Mouse (Mus musculus): ENCODE results near the gene Cox7a1.
"Not testable (repeated sequence)": the region's sequence is repeated elsewhere in the genome, so short reads cannot be mapped to it uniquely, and the experiment has no call there.

Gene Cox7a1

GRCm38 (mm10) chr7:30193013-30193412 is 9.1 kb downstream of the Cox7a1 start:
- no peak for DNase-seq (ENCODE audit: low spot score in 2 of 2)

- DNase-seq (ENCODE audit: low spot score in 2 of 2) = peak; percentile 82 to 83
Measured at GRCm38 (mm10) chr7:30193581-30194100, 9.7 kb downstream of the Cox7a1 start.

DNA sequence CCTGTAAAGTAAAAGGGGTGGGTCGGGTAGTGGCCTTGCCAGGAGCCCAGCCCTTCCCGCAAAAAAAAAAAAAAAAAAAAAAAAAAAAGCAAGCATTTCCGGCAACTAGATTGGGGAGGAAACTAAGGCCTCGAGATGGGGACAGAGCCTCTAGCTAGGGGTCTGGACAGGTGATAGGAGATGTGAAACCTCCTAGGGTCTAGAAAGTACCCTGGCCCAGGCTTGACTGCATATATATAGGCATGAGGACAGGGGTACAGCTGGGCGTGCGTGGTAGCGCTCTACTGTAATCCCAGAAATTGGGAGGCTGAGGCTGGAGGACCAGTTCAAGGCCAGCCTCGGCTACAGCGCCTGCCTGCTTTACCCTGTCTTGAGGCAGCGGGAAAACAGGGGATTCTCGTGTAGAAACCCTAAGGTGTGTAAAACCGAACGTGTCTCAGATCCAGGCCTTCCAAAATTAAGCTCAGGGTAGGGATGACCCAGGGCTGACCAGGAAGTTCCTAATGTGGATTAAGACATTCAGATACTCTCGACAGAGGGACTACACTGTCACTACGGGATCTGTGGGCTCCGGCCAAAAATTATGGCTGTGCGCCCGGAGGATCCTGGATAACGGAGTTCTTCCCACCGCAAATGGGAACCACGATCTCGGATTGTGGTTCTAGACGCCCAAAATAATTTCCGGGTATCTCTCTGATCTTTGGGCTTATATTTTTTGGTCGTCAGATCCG is 10.3 kb downstream of the Cox7a1 start:
- DNase-seq (ENCODE audit: low spot score in 2 of 2) = peak; percentile 69 to 71

GRCm38 (mm10) chr7:30194884-30195283 is 10.9 kb downstream of the Cox7a1 start:
- DNase-seq (ENCODE audit: low spot score in 2 of 2) = peak; percentile 96 to 97

DNA sequence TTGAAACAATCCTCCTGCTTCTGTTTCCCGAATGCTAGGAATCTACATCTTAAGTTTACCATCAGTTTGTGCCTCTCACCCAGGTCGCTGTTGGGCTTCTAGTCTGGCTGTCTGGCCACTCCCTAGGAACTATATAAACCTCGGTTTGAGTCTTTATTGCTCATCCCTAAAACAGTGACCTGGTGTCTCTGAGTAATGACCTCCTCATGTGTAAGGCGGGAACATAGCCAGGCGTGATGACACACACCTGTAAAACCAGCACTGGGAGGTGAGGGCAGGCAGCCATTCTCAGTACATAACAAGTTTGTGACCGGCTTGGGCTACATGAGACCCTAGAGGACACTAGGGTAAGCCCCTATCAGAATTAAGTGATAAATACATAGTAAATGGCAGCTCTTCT is 11.5 kb downstream of the Cox7a1 start:
- DNase-seq (ENCODE audit: low spot score in 2 of 2) = peak in 1 of 2 experiments; percentile 29

GRCm38 (mm10) chr7:30196171-30196570 is 12.2 kb downstream of the Cox7a1 start:
- peak in 1 of 2 experiments; percentile 28 for DNase-seq (ENCODE audit: low spot score in 2 of 2)

DNA sequence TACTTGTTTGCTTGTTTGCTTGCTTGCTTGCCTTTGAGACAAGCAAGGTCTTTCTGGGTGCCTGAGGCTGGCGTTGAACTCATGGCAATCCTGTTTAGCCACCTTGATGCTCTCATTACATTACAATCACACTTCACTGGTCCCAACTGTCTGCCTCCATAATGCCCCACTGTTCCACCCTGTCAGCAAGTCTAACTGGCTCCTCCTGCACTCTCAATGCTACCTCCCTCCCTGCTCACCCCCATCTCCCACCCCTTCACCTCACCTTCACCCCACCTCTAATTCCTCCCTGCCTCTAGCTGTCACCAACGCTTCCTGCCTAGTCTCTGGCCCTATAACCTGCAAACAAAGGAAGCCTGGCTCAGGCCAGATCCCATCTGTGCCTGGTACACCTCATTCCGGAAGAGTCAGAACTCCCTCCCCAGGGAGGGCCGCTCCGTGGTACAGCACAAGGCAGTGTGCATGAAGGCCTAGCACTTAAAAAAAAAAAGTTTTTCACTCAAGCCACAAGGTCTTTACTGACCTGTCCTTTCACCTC is 13.7 kb downstream of the Cox7a1 start:
- DNase-seq (ENCODE audit: low spot score in 2 of 2) = peak in 1 of 2 experiments; percentile 26

- peak; percentile 56 to 69 for DNase-seq (ENCODE audit: low spot score in 2 of 2)
Measured at GRCm38 (mm10) chr7:30198481-30198971, 14.6 kb downstream of the Cox7a1 start, which contains the start of gene Capns1. TSS of gene Capns1 (minus strand) at chr7:30198811.

DNA sequence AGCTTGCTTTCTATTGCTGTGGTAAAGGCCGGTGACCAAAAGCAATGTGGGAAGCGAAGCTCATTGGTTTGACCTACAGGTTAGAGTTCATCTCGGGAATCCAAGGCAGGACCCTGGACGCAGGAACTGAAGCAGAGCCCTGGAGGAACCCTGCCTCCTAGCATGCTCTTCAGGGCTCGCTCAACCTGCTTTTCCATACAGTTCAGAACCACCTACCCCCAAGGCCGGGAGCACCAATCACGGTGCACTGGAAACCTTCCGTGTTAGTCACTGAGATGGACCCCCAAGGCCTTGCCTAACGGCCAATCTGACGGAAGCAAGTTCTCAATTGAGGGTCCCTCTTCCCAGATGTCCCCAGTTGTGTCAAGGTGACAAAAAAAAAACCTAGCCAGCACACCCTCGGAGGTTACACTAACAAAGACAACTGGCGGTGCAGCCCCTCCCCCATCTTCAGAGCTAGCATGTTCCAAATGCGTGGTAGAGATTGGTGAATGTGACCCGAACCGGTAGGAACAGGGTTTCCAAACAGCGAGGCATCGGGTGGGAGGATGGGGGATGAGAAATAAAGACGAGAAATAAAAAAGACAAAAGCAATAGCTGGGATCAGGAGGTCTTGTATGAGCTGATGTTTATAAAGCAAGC is 15.7 kb downstream of the Cox7a1 start:
- peak in 1 of 2 experiments; percentile 19 for DNase-seq (ENCODE audit: low spot score in 2 of 2)

- peak; percentile 19 to 24 for DNase-seq (ENCODE audit: low spot score in 2 of 2)
Measured at GRCm38 (mm10) chr7:30200200-30200599, 16.3 kb downstream of the Cox7a1 start.

DNA sequence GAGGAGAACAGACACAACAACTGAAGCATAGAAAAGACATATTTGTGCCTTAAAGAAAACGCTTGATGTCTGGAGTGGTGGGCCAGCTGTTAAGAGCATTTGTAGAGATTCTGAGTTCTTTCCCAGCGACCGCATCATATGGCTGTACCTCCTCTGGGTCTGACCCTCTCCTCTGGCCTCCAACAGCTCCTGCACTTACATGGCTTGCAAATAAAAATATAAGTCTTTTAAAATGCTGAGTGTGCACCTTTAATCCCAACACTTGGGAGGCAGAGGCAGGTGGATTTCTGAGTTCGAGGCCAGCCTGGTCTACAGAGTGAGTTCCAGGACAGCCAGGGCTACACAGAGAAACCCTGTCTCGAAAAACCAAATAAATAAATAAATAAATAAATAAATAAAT is 16.7 kb downstream of the Cox7a1 start:
- not testable (repeated sequence) for DNase-seq (ENCODE audit: low spot score in 2 of 2)

GRCm38 (mm10) chr7:30202895-30203690 is 19.1 kb downstream of the Cox7a1 start:
- peak in 1 of 2 experiments; percentile 18 for DNase-seq (ENCODE audit: low spot score in 2 of 2)

GRCm38 (mm10) chr7:30204380-30204779 is 20.4 kb downstream of the Cox7a1 start:
- DNase-seq (ENCODE audit: low spot score in 2 of 2) = peak in 1 of 2 experiments; percentile 18

GRCm38 (mm10) chr7:30205383-30205782 is 21.4 kb downstream of the Cox7a1 start:
- DNase-seq (ENCODE audit: low spot score in 2 of 2) = peak in 1 of 2 experiments; percentile 73

GRCm38 (mm10) chr7:30206364-30206763 is 22.4 kb downstream of the Cox7a1 start:
- not testable (repeated sequence) for DNase-seq (ENCODE audit: low spot score in 2 of 2)

- DNase-seq (ENCODE audit: low spot score in 2 of 2) = peak in 1 of 2 experiments; percentile 1
Measured at GRCm38 (mm10) chr7:30211025-30211424, 27.1 kb downstream of the Cox7a1 start.

GRCm38 (mm10) chr7:30213881-30214280 is 29.9 kb downstream of the Cox7a1 start:
- DNase-seq (ENCODE audit: low spot score in 2 of 2) = peak in 1 of 2 experiments; percentile 14

- DNase-seq (ENCODE audit: low spot score in 2 of 2) = peak in 1 of 2 experiments; percentile 12
Measured at GRCm38 (mm10) chr7:30215875-30216274, 31.9 kb downstream of the Cox7a1 start.

DNA sequence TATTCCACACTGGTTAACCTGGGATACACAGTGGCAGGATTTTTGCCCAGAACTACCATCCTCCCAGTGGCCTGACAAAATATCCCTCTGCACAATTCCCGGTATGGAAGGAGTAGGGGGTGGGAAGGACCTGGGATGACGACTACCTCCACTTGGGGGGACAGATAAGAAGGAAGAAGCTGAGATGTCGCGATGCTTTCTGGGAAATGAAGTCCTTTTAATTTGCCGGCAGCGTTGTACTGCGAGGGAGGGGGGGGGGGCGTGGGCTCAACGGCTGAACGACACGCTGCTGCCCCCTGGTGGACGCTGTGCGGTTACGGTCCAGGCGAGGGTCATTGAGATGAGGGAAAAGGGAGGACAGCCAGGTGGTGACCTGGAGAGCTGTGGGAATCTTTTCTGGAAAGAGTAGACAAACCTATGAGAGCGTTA is 32.8 kb downstream of the Cox7a1 start:
- DNase-seq (ENCODE audit: low spot score in 2 of 2) = peak; percentile 82 to 83

DNA sequence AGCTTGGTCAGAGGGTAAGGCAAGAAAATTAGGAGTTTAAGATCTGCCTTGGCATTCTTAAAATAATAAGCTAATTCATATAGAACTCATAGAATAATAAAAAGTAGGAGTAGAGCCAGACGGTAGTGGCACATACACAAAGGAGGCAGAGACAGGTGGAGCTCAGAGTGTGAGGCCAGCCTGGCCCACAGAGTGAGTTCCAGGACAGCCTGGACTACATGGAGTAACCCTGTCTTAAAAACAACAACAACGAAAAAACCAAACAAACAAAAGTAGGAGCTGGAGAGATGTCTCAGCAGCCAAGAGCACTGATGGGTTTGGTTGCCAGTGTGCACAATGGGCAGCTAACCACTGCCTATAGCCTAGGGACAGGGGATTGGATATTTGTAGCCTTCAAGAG is 33.3 kb downstream of the Cox7a1 start:
- DNase-seq (ENCODE audit: low spot score in 2 of 2) = peak; percentile 10 to 24

DNA sequence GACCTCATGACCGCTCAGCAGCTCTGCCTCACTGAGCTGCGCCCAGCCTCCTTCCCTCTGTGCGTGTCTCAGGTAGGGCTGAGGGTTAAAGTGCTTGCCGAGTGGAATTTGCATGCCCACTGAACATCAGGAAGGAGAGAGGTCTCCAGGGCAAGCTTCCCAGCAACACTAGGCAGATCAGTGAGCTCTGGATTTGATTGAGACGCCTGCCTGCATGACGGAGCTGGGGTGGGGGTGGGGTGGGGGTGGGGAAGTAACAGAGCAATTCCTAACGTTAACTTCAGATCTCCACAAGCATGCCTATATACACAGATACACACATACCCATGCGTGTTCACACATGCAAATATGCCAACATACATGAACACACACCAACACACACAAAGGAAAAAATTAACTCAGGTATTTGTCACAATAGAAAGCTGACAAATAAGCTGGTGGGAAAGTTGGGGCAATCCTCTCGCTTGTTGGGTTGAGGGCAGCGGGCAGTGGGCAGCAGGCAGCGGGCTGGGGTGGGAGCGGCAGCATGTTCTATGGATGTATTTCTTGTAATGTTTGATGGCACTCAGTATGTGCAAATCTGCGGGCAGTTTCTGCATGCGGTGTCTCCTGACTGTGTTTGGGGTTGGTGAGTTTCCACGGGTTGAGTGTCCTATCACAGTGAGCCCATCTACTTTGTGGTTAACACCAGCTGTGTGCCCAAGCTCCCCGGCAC is 35.5 kb downstream of the Cox7a1 start:
- DNase-seq (ENCODE audit: low spot score in 2 of 2) = peak in 1 of 2 experiments; percentile 57

All from right cerebral cortex, postnatal 10 days (tissue).